In the genomic region with DNA sequence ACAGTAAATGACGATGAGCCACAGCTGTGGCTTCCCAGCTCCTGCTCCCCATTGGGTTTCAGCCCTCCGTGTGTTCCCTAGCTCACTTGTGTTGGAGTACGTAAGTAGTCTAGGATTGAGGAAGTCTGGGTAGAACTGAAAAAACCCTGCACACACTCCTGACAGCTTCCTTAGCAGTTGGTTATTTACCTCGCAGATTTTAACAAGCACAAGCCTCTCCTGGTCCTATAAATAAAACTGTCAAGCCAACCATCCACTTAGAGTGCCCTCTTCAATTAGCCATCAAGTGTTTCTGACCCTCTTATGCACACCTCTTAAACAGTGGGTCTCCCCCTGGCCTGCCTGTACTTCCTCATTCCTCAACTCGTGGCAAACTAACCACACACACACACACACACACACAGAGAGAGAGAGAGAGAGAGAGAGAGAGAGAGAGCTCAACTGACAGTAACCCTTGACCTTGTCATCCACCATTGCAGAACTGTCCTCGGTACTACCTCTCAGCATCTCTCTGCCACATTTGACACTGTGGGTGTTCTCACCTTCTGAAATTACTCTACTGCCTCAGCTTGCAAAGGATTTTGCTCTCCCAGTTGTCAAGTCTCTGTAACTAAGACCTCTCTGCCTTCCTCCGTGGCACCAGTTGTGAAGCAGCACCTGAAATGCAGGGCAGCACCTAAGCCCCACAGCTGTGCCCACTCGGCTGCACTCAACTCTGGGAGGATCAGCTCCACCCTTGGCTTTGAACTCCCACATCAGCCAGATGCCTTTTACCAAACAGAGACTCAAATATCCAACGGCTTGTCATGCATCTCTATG, we compare ENCODE assay signal across 8 mouse cellular contexts. TPM values are rescaled to one million over a fixed set of nuclear protein-coding genes. Genes with fewer than 3 reads are reported as not detected.
DNase-seq lines count a peak whose midpoint lies in the region; ATAC-seq and TF ChIP-seq lines count a peak whose summit lies in the region.

No protein-coding gene starts in this region.

- WGBS in heart, embryonic 14.5 days = 37% methylated on average over 9 of the region's 9 CpGs
- WGBS in liver, embryonic 16.5 days (ENCODE audit: insufficient replicate concordance) = 31% methylated on average over 9 of the region's 9 CpGs
- 70% methylated on average over 9 of the region's 9 CpGs for WGBS in neural tube, embryonic 13.5 days

- TF ChIP-seq POLR2A in MEL (IDR thresholded peaks at IDR 0.05; ENCODE audit: control insufficient read depth in 1 of 2, insufficient read depth in 1 of 2, low read depth in 1 of 2, low read length in 2 of 2, poor library complexity in 1 of 2) = 0 out of 4 replicates have a peak, but pooled peaks have one; percentile 5 to 12

- H3K4me3 ChIP-seq in MEL (ENCODE audit: control insufficient read depth in 1 of 2, insufficient read depth in 1 of 2, low read depth in 2 of 2, low read length in 2 of 2) = peak overlapping the region; percentile 27 to 99
- H3K4me3 ChIP-seq in heart, embryonic 14.5 days (ENCODE audit: control insufficient read depth in 1 of 2, insufficient read depth in 1 of 2, low read depth in 1 of 2, low read length in 2 of 2) = no peak overlapping the region
- H3K4me3 ChIP-seq in liver, embryonic 16.5 days (ENCODE audit: low read depth, low read length) = peak overlapping the region; percentile 91
- no peak overlapping the region for H3K4me3 ChIP-seq in neural tube, embryonic 13.5 days

- TF ChIP-seq EP300 in MEL (IDR thresholded peaks at IDR 0.05; ENCODE audit: low read depth in 1 of 2, low read length in 2 of 2) = peak; percentile 80 to 83

- peaks cover 34% of the 10 kb centered on the region for H3K79me2 ChIP-seq in MEL (ENCODE audit: control insufficient read depth, insufficient read depth, low read length, poor library complexity)

- peak overlapping the region; percentile 98 for H3K9ac ChIP-seq in MEL (ENCODE audit: control insufficient read depth, low read depth, low read length, poor library complexity, severe bottlenecking)
- no peak overlapping the region for H3K9ac ChIP-seq in heart, embryonic 14.5 days (ENCODE audit: low read length)
- H3K9ac ChIP-seq in liver, embryonic 16.5 days (ENCODE audit: low read depth, low read length) = peak overlapping the region; percentile 90
- H3K9ac ChIP-seq in neural tube, embryonic 13.5 days = no peak overlapping the region

- peaks cover 15 to 30% of the 10 kb centered on the region in 2 experiments for H3K36me3 ChIP-seq in MEL (ENCODE audit: control insufficient read depth in 1 of 2, insufficient read depth in 2 of 2, low read length in 2 of 2)
- H3K36me3 ChIP-seq in heart, embryonic 14.5 days (ENCODE audit: control insufficient read depth, insufficient read depth, low read length) = peaks cover 9% of the 10 kb centered on the region; the same call in 1 of the 2 replicates
- no peaks in the 10 kb centered on the region for H3K36me3 ChIP-seq in liver, embryonic 16.5 days (ENCODE audit: control insufficient read depth, insufficient read depth)
- peaks cover 7% of the 10 kb centered on the region; the same call in 1 of the 2 replicates for H3K36me3 ChIP-seq in neural tube, embryonic 13.5 days

- H3K4me1 ChIP-seq in MEL (ENCODE audit: control insufficient read depth in 1 of 2, insufficient read depth in 2 of 2, low read length in 2 of 2) = peaks cover 0 to 34% of the 10 kb centered on the region in 2 experiments; a peak in 3 of 4 replicates
- H3K4me1 ChIP-seq in heart, embryonic 14.5 days (ENCODE audit: control insufficient read depth in 2 of 2, insufficient read depth in 2 of 2, low read length in 2 of 2) = peaks cover 13 to 21% of the 10 kb centered on the region in 2 experiments
- H3K4me1 ChIP-seq in liver, embryonic 16.5 days (ENCODE audit: control insufficient read depth, low read depth, low read length) = peaks cover 37% of the 10 kb centered on the region
- peaks cover 33% of the 10 kb centered on the region for H3K4me1 ChIP-seq in neural tube, embryonic 13.5 days (replicated peaks)

- H3K4me2 ChIP-seq in heart, embryonic 14.5 days (ENCODE audit: low read length) = peak overlapping the region; percentile 97
- peak overlapping the region; percentile 72 for H3K4me2 ChIP-seq in liver, embryonic 16.5 days (ENCODE audit: low read depth, low read length)
- H3K4me2 ChIP-seq in neural tube, embryonic 13.5 days = peak overlapping the region; percentile 97

- TF ChIP-seq RAD21 in MEL (IDR thresholded peaks at IDR 0.05; ENCODE audit: low read depth, low read length) = no peak

- DNase-seq in 416B (ENCODE audit: low read depth) = peak; percentile 91
- DNase-seq in MEL (ENCODE audit: low read depth, low spot score) = peak; percentile 91
- no peak for DNase-seq in adipocyte (ENCODE audit: low spot score)
- DNase-seq in gastrocnemius, postnatal 10 days = no peak
- no peak for DNase-seq in kidney, adult 18-20 months

- peak overlapping the region; percentile 98 for H3K27ac ChIP-seq in MEL (ENCODE audit: control insufficient read depth, low read depth, low read length)
- peak overlapping the region; percentile 24 to 77; a peak in 1 of 4 replicates for H3K27ac ChIP-seq in heart, embryonic 14.5 days (replicated peaks in 1 of 2; ENCODE audit: control insufficient read depth in 1 of 2, insufficient read depth in 1 of 2, low read depth in 2 of 2, low read length in 2 of 2)
- peak overlapping the region; percentile 82 for H3K27ac ChIP-seq in liver, embryonic 16.5 days (ENCODE audit: low read length)
- no peak overlapping the region for H3K27ac ChIP-seq in neural tube, embryonic 13.5 days (replicated peaks)

- no peak for ATAC-seq in heart, embryonic 14.5 days (ENCODE audit: insufficient number of reproducible peaks, insufficient read depth, low FRiP score, low read depth)
- no peak for ATAC-seq in liver, embryonic 16.5 days (ENCODE audit: low read depth)
- ATAC-seq in neural tube, embryonic 13.5 days (ENCODE audit: low read depth) = no peak

- TF ChIP-seq CTCF in MEL (IDR thresholded peaks at IDR 0.05 in 2 of 3, conservative IDR thresholded peaks at IDR 0.05 in 1 of 3; ENCODE audit: control insufficient read depth in 1 of 3, insufficient read depth in 1 of 3, low read depth in 2 of 3, low read length in 3 of 3, poor library complexity in 1 of 3, severe bottlenecking in 1 of 3) = no peak

- no peaks in the 10 kb centered on the region for H3K9me3 ChIP-seq in MEL (replicated peaks; ENCODE audit: insufficient read depth, low read length)
- H3K9me3 ChIP-seq in heart, embryonic 14.5 days (ENCODE audit: control insufficient read depth, low read length) = no peaks in the 10 kb centered on the region
- no peaks in the 10 kb centered on the region for H3K9me3 ChIP-seq in liver, embryonic 16.5 days (replicated peaks; ENCODE audit: control insufficient read depth, low read length)
- no peaks in the 10 kb centered on the region for H3K9me3 ChIP-seq in neural tube, embryonic 13.5 days

- no peaks in the 10 kb centered on the region for H3K27me3 ChIP-seq in MEL (ENCODE audit: control insufficient read depth in 1 of 2, insufficient read depth in 2 of 2, low read length in 2 of 2)
- H3K27me3 ChIP-seq in heart, embryonic 14.5 days (ENCODE audit: control insufficient read depth, insufficient read depth, low read length) = no peaks in the 10 kb centered on the region
- no peaks in the 10 kb centered on the region for H3K27me3 ChIP-seq in liver, embryonic 16.5 days (ENCODE audit: control insufficient read depth, insufficient read depth, low read depth, low read length)
- 0 out of 2 replicates have a peak, but pooled peaks cover 4% of the 10 kb centered on the region for H3K27me3 ChIP-seq in neural tube, embryonic 13.5 days

TF ChIP-seq in MEL, 35 proteins besides CTCF, POLR2A, EP300 and RAD21 (continues in another document):
- TF ChIP-seq CHD1 (IDR thresholded peaks at IDR 0.05; ENCODE audit: low read depth, low read length) = no peak; the same call in 1 of the 2 replicates
- no peak for TF ChIP-seq ZC3H11A (IDR thresholded peaks at IDR 0.05; ENCODE audit: low read depth, low read length)
- TF ChIP-seq USF2 (IDR thresholded peaks at IDR 0.05; ENCODE audit: borderline replicate concordance in 1 of 2, insufficient read depth in 1 of 2, low read depth in 1 of 2, low read length in 2 of 2) = no peak
- 0 out of 2 replicates have a peak, but pooled peaks have one; percentile 16 for TF ChIP-seq ZNF384 (IDR thresholded peaks at IDR 0.05; ENCODE audit: low read depth, low read length)
- peak; percentile 84 for TF ChIP-seq TBP (IDR thresholded peaks at IDR 0.05; ENCODE audit: low read depth, low read length)
- peak; percentile 74 for TF ChIP-seq ELF1 (IDR thresholded peaks at IDR 0.05; ENCODE audit: low read depth, low read length)
- peak; percentile 90 for TF ChIP-seq MYC (IDR thresholded peaks at IDR 0.05; ENCODE audit: low read depth, low read length)
- TF ChIP-seq TCF12 (IDR thresholded peaks at IDR 0.05; ENCODE audit: low read depth, low read length) = peak; percentile 65; the same call in 1 of the 2 replicates
- no peak for TF ChIP-seq MEF2A (IDR thresholded peaks at IDR 0.05; ENCODE audit: extremely low read depth, insufficient replicate concordance, low read depth, low read length, poor library complexity, severe bottlenecking)
- peak; percentile 97 for TF ChIP-seq JUND (IDR thresholded peaks at IDR 0.05; ENCODE audit: low read depth, low read length)
- TF ChIP-seq SMC3 (IDR thresholded peaks at IDR 0.05; ENCODE audit: low read depth, low read length) = peak; percentile 22
- TF ChIP-seq NELFE (IDR thresholded peaks at IDR 0.05; ENCODE audit: low read depth, low read length) = peak; percentile 40
- TF ChIP-seq MAX (IDR thresholded peaks at IDR 0.05; ENCODE audit: low read length) = peak; percentile 67
- peak; percentile 33; the same call in 1 of the 2 replicates for TF ChIP-seq RCOR1 (IDR thresholded peaks at IDR 0.05; ENCODE audit: low read depth, low read length)
- TF ChIP-seq KAT2A (conservative IDR thresholded peaks at IDR 0.05; ENCODE audit: low read depth, low read length) = no peak; the same call in 1 of the 2 replicates
- TF ChIP-seq CHD2 (IDR thresholded peaks at IDR 0.05; ENCODE audit: low read length) = no peak
- peak; percentile 69 for TF ChIP-seq HCFC1 (IDR thresholded peaks at IDR 0.05; ENCODE audit: low read depth, low read length)
- TF ChIP-seq USF1 (IDR thresholded peaks at IDR 0.05; ENCODE audit: low read depth, low read length) = no peak
- TF ChIP-seq ZKSCAN1 (IDR thresholded peaks at IDR 0.05; ENCODE audit: low read depth, low read length) = no peak
- no peak for TF ChIP-seq NRF1 (IDR thresholded peaks at IDR 0.05; ENCODE audit: insufficient read depth, low read depth, low read length, poor library complexity, severe bottlenecking)

RNA-seq across cellular contexts. Expression of gene Atp13a3, which starts 15.7 kb away (rescaled TPM):
- 120 and 145 TPM in 2 replicates for total RNA-seq in MEL (2012; rRNA removed)
- polyA plus RNA-seq in MEL (2012; ENCODE audit: insufficient read depth in 1 of 2, insufficient read length in 2 of 2, low read depth in 1 of 2, low replicate concordance in 2 of 2, missing spikeins in 1 of 2) = 100 to 1,000 TPM in 1 of 2 experiments, 10 to 100 TPM in 1; 93.3 to 117 TPM
- 13.3 TPM in 2 replicates for polyA plus RNA-seq in heart, embryonic 14.5 days (2014; fragmentation: Nextera tagmentation; extraction: Ambion mirVana)
- 5.1 and 6.0 TPM in 2 replicates for polyA plus RNA-seq in liver, embryonic 16.5 days (2015; fragmentation: Nextera tagmentation; extraction: Ambion mirVana)
- polyA plus RNA-seq in neural tube, embryonic 13.5 days (2015; fragmentation: Nextera tagmentation; extraction: Ambion mirVana) = 7.8 and 9.0 TPM in 2 replicates
- 100 to 1,000 TPM; 109 to 112 TPM for total RNA-seq in gastrocnemius, postnatal 10 days (2021)

Comparison
In these comparisons a context has a peak if more than half of its experiments do, and no peak if none do; other contexts are left out.
1. DNase-seq: peak in 416B (single experiment) and MEL (single experiment); none in adipocyte (single experiment), gastrocnemius, postnatal 10 days (single experiment) and kidney, adult 18-20 months (single experiment).
2. H3K4me3 ChIP-seq: peak in MEL (2 of 2) and liver, embryonic 16.5 days (single experiment); none in heart, embryonic 14.5 days (0 of 2) and neural tube, embryonic 13.5 days (single experiment).
3. H3K9ac ChIP-seq: peak in MEL (single experiment) and liver, embryonic 16.5 days (single experiment); none in heart, embryonic 14.5 days (single experiment) and neural tube, embryonic 13.5 days (single experiment).
4. Peak in every context shown above with its lines, with median percentiles within 50 percentile points of each other: H3K4me2 ChIP-seq.